Mouse (Mus musculus) bone marrow macrophage, adult 2 months (primary cell): ENCODE data around the gene Sesn2. TPM values are rescaled to one million over a fixed set of nuclear protein-coding genes. Genes with fewer than 3 reads are reported as not detected.

ENCODE experiments used
- H3K27ac ChIP-seq: 2 replicates; pipeline ENCODE4 v1.5.1; 2012; ENCODE audit warnings: low read depth, low read length; ENCODE audit not compliant: insufficient read depth
- H3K4me1 ChIP-seq: 2 replicates; pipeline ENCODE4 v1.6.1; 2012; ENCODE audit warnings: low read length; ENCODE audit not compliant: control insufficient read depth, insufficient read depth
- H3K4me3 ChIP-seq: 2 replicates; pipeline ENCODE4 v1.5.1; 2012; ENCODE audit warnings: mild to moderate bottlenecking, low read length, moderate library complexity; ENCODE audit not compliant: insufficient read depth
- CTCF ChIP-seq: IDR thresholded peaks from 2 replicates; pipeline ENCODE4 v1.5.1; 2012; ENCODE audit warnings: low read depth, mild to moderate bottlenecking, low read length, moderate library complexity
- POLR2A ChIP-seq: IDR thresholded peaks from 2 replicates; pipeline ENCODE4 v1.6.1; 2012; ENCODE audit warnings: mild to moderate bottlenecking, low read depth, low read length, borderline replicate concordance
- polyA plus RNA-seq: library from polyadenylated mRNA; stranded (reverse); fragments of >200 nt; gene quantifications from 2 replicates; pipeline ENCODE4 v1.2.4, GENCODE M21; 2012; ENCODE audit not compliant: missing spikeins, insufficient read depth, insufficient read length

Sesn2 gene
- polyA plus RNA-seq, 1 experiment: 13.8 TPM

- TF ChIP-seq POLR2A (no peak), CTCF (no peak)
- H3K4me3 ChIP-seq: peak overlapping the region; percentile 78
- peak overlapping the region; percentile 83 for H3K27ac ChIP-seq
- peaks cover 45% of the 10 kb centered on the region for H3K4me1 ChIP-seq
Observed at GRCm38 (mm10) chr4:132532496-132532895, 22.2 kb upstream of the Sesn2 start.

GRCm38 (mm10) chr4:132530033-132530804 lies 19.9 kb upstream of the Sesn2 start:
- H3K4me1 ChIP-seq: peaks cover 40% of the 10 kb centered on the region
- TF ChIP-seq CTCF (no peak), POLR2A (no peak)
- H3K4me3 ChIP-seq: no peak overlapping the region
- H3K27ac ChIP-seq: peak overlapping the region; percentile 83

GRCm38 (mm10) chr4:132529344-132529743 lies 19.0 kb upstream of the Sesn2 start:
- no peak overlapping the region for H3K4me3 ChIP-seq
- H3K4me1 ChIP-seq: peaks cover 34% of the 10 kb centered on the region
- TF ChIP-seq POLR2A (no peak), CTCF (no peak)
- H3K27ac ChIP-seq: peak overlapping the region; percentile 83

GRCm38 (mm10) chr4:132527917-132528522 lies 17.7 kb upstream of the Sesn2 start:
- H3K4me3 ChIP-seq: no peak overlapping the region
- TF ChIP-seq POLR2A: no peak
- TF ChIP-seq CTCF: no peak
- 0 out of 2 replicates have a peak overlapping the region, but pooled peaks have one; percentile 15 for H3K27ac ChIP-seq
- H3K4me1 ChIP-seq: peaks cover 31% of the 10 kb centered on the region

GRCm38 (mm10) chr4:132526678-132527077 lies 16.4 kb upstream of the Sesn2 start:
- no peak for TF ChIP-seq CTCF
- Histone ChIP-seq H3K4me3 (no peak overlapping the region), H3K27ac (no peak overlapping the region), H3K4me1 (peaks cover 30% of the 10 kb centered on the region)

- peaks cover 14% of the 10 kb centered on the region for H3K4me1 ChIP-seq
- no peak for TF ChIP-seq POLR2A
- no peak for TF ChIP-seq CTCF
- H3K27ac ChIP-seq: no peak overlapping the region
- H3K4me3 ChIP-seq: no peak overlapping the region
Observed at GRCm38 (mm10) chr4:132524808-132525207, 14.5 kb upstream of the Sesn2 start.

GRCm38 (mm10) chr4:132524321-132524741 lies 14.0 kb upstream of the Sesn2 start:
- Histone ChIP-seq H3K27ac (no peak overlapping the region), H3K4me3 (no peak overlapping the region)

GRCm38 (mm10) chr4:132519188-132519587 lies 8.9 kb upstream of the Sesn2 start:
- no peak for TF ChIP-seq POLR2A
- no peak for TF ChIP-seq CTCF

More at GRCm38 (mm10) chr4:132524321-132524741, 14.0 kb upstream of the Sesn2 start:
- H3K4me1 ChIP-seq: peaks cover 10% of the 10 kb centered on the region
- no peak for TF ChIP-seq CTCF
- TF ChIP-seq POLR2A: no peak

GRCm38 (mm10) chr4:132518066-132518465 lies 7.8 kb upstream of the Sesn2 start:
- TF ChIP-seq CTCF: no peak
- no peak for TF ChIP-seq POLR2A

More at GRCm38 (mm10) chr4:132519188-132519587, 8.9 kb upstream of the Sesn2 start:
- Histone ChIP-seq H3K27ac (no peak overlapping the region), H3K4me1 (peaks cover 8% of the 10 kb centered on the region), H3K4me3 (no peak overlapping the region)

GRCm38 (mm10) chr4:132515369-132516155 lies 5.3 kb upstream of the Sesn2 start:
- H3K27ac ChIP-seq: peak overlapping the region; percentile 96
- no peak for TF ChIP-seq CTCF
- no peak for TF ChIP-seq POLR2A
- H3K4me1 ChIP-seq: peaks cover 24% of the 10 kb centered on the region
- peak overlapping the region; percentile 55 for H3K4me3 ChIP-seq

More at GRCm38 (mm10) chr4:132518066-132518465, 7.8 kb upstream of the Sesn2 start:
- Histone ChIP-seq H3K4me3 (no peak overlapping the region), H3K27ac (no peak overlapping the region), H3K4me1 (peaks cover 16% of the 10 kb centered on the region)
